Mouse (Mus musculus): Measurements from ENCODE around the gene Retnlb. TPM values are rescaled to one million over a fixed set of nuclear protein-coding genes. Genes with fewer than 3 reads are reported as not detected.

Gene Retnlb
- total RNA-seq, 2 experiments from 2014 or later, result not detected

Other genes with a start within 250 kb of the Retnlb start
- gene Trat1, start 44.8 kb upstream of the Retnlb start, total RNA-seq (2021), result under 1 TPM; 0.07 to 0.55 TPM
- gene Retnla, start 25.7 kb downstream of the Retnlb start, total RNA-seq (2021), result under 1 TPM in 1 of 2 experiments, not detected in 1; 0.60 TPM
- gene Retnlg, start 55.8 kb downstream of the Retnlb start, total RNA-seq (2021), result not detected
- gene Dzip3, start 177.3 kb downstream of the Retnlb start, total RNA-seq (2021), result 10 to 100 TPM; 74.4 to 83.9 TPM
- gene Cip2a, start 177.3 kb downstream of the Retnlb start, total RNA-seq (2021), result 1 to 10 TPM; 3.7 TPM
- gene Myh15, start 240.6 kb downstream of the Retnlb start, total RNA-seq (2021), result under 1 TPM; 0.55 to 0.58 TPM

Measured in layer of hippocampus, postnatal 14 days (tissue).